Mouse (Mus musculus) heart, embryonic 15.5 days (tissue): ENCODE measurements around the gene Taok3. TPM values are rescaled to one million over a fixed set of nuclear protein-coding genes. Genes with fewer than 3 reads are reported as not detected.
A peak's percentile ranks its signal among the peaks of the same experiment; 100 is the strongest.

Experiments
- ATAC-seq: fragments of 200-750 bp; cut with Nextera tagmentation; replicated peaks from 2 replicates; pipeline ENCODE4 v1.8.0; 2017; ENCODE audit warnings: low read depth, moderate TSS enrichment; ENCODE audit not compliant: insufficient number of reproducible peaks, insufficient read depth, low FRiP score
- H3K27ac ChIP-seq: fragments of 300-500 bp; sonication (generic); 2 replicates; pipeline ENCODE4 v1.5.1; 2015; ENCODE audit warnings: mild to moderate bottlenecking, inconsistent platforms
- H3K27me3 ChIP-seq: fragments of 300-500 bp; sonication (generic); 2 replicates; pipeline ENCODE4 v1.6.1; 2015; ENCODE audit warnings: inconsistent platforms
- H3K36me3 ChIP-seq: fragments of 300-500 bp; sonication (generic); 2 replicates; pipeline ENCODE4 v1.6.1; 2015; ENCODE audit warnings: mild to moderate bottlenecking, inconsistent platforms
- H3K4me1 ChIP-seq: fragments of 300-500 bp; sonication (generic); replicated peaks from 2 replicates; pipeline ENCODE4 v1.6.1; 2015; ENCODE audit warnings: inconsistent platforms
- H3K4me2 ChIP-seq: fragments of 300-500 bp; sonication (generic); 2 replicates; pipeline ENCODE4 v1.6.1; 2015; ENCODE audit warnings: inconsistent platforms, mild to moderate bottlenecking, moderate library complexity
- H3K4me3 ChIP-seq: fragments of 300-500 bp; sonication (generic); 2 replicates; pipeline ENCODE4 v1.5.1; 2015; ENCODE audit warnings: mild to moderate bottlenecking, inconsistent platforms
- H3K9ac ChIP-seq: fragments of 300-500 bp; sonication (generic); 2 replicates; pipeline ENCODE4 v1.6.1; 2015; ENCODE audit warnings: mild to moderate bottlenecking, inconsistent platforms
- H3K9me3 ChIP-seq: fragments of 300-500 bp; sonication (generic); replicated peaks from 2 replicates; pipeline ENCODE4 v1.6.1; 2016; ENCODE audit warnings: inconsistent platforms
- WGBS: fragments of 180-500 bp; shearing (Covaris S2); methylation state at CpG from one replicate; pipeline ENCODE4 v1.1.7; 2015; ENCODE audit warnings: mixed read lengths; 5-methylcytosine and 5-hydroxymethylcytosine counted together
- polyA plus RNA-seq: library from polyadenylated mRNA; unstranded; fragments of >200 nt; fragmentation: Nextera tagmentation; extraction: Ambion mirVana; gene quantifications from 2 replicates; pipeline ENCODE4 v1.2.1, GENCODE M21; 2015

The Taok3 gene
- polyA plus RNA-seq, 1 experiment from 2014 or later, result 10.2 TPM

DNA sequence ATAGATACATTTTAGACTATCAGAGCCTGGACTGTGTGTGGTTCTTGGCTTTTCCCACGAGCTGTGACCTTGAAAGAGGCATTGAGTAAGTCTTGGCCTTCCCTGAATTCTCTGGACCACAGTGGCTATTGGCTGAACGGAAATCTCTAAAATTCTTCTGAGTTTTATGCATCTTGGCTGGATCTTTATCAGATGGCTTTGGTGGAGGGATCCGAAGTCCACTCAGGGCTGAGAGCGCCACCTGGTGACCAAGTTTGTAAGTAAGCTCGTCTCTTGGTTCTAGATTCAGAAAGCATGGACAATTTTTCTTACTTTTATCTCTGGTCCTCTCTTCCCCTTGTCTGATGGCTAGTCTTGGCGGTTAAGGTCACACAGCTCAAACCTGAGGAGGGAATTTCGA, 185.0 kb downstream of the Taok3 start:
- Histone ChIP-seq H3K4me3 (no peak overlapping the region), H3K4me2 (no peak overlapping the region), H3K27ac (no peak overlapping the region), H3K27me3 (no peaks in the 10 kb centered on the region), H3K9ac (no peak overlapping the region), H3K4me1 (peaks cover 16% of the 10 kb centered on the region), H3K9me3 (no peaks in the 10 kb centered on the region), H3K36me3 (no peaks in the 10 kb centered on the region)
- no peak for ATAC-seq
- WGBS, result 69% methylated on average over 7 of the region's 7 CpGs

- H3K4me3 ChIP-seq, result no peak overlapping the region
- H3K9ac ChIP-seq, result no peak overlapping the region
- H3K27me3 ChIP-seq, result no peaks in the 10 kb centered on the region
- 86% methylated on average over 5 of the region's 5 CpGs for WGBS
- H3K36me3 ChIP-seq, result no peaks in the 10 kb centered on the region
- H3K27ac ChIP-seq, result no peak overlapping the region
- peaks cover 16% of the 10 kb centered on the region for H3K4me1 ChIP-seq
- H3K9me3 ChIP-seq, result no peaks in the 10 kb centered on the region
- no peak overlapping the region for H3K4me2 ChIP-seq
- ATAC-seq, result no peak
These were observed 185.8 kb downstream of the Taok3 start for GRCm38 (mm10) chr5:117305754-117306153.

- H3K4me1 ChIP-seq, result peaks cover 16% of the 10 kb centered on the region
- H3K27me3 ChIP-seq, result no peaks in the 10 kb centered on the region
- H3K4me2 ChIP-seq, result no peak overlapping the region
- WGBS, result 96% methylated on average over 2 of the region's 2 CpGs
- H3K4me3 ChIP-seq, result no peak overlapping the region
- no peaks in the 10 kb centered on the region for H3K36me3 ChIP-seq
- no peak for ATAC-seq
- no peak overlapping the region for H3K27ac ChIP-seq
- no peaks in the 10 kb centered on the region for H3K9me3 ChIP-seq
- H3K9ac ChIP-seq, result no peak overlapping the region
These were observed 186.9 kb downstream of the Taok3 start for GRCm38 (mm10) chr5:117306826-117307225.

- H3K4me1 ChIP-seq, result peaks cover 15% of the 10 kb centered on the region
- H3K27ac ChIP-seq, result no peak overlapping the region
- no peaks in the 10 kb centered on the region for H3K27me3 ChIP-seq
- 29% methylated on average over 11 of the region's 11 CpGs for WGBS
- 0 out of 2 replicates have a peak, but pooled peaks have one; percentile 53 for ATAC-seq
- no peaks in the 10 kb centered on the region for H3K36me3 ChIP-seq
- no peak overlapping the region for H3K9ac ChIP-seq
- no peak overlapping the region for H3K4me3 ChIP-seq
- H3K4me2 ChIP-seq, result no peak overlapping the region
- H3K9me3 ChIP-seq, result no peaks in the 10 kb centered on the region
These were observed 187.8 kb downstream of the Taok3 start for GRCm38 (mm10) chr5:117307699-117308098.

GRCm38 (mm10) chr5:117313420-117313819, 193.5 kb downstream of the Taok3 start:
- H3K4me3 ChIP-seq, result peak overlapping the region; percentile 36
- peaks cover 23% of the 10 kb centered on the region for H3K4me1 ChIP-seq
- no peak for ATAC-seq
- peak overlapping the region; percentile 57 for H3K4me2 ChIP-seq
- 17% methylated on average over 14 of the region's 14 CpGs for WGBS
- H3K9ac ChIP-seq, result no peak overlapping the region
- H3K9me3 ChIP-seq, result no peaks in the 10 kb centered on the region
- no peaks in the 10 kb centered on the region for H3K36me3 ChIP-seq
- H3K27ac ChIP-seq, result no peak overlapping the region
- H3K27me3 ChIP-seq, result no peaks in the 10 kb centered on the region

GRCm38 (mm10) chr5:117313909-117314308, 194.0 kb downstream of the Taok3 start:
- peak overlapping the region; percentile 36 for H3K4me3 ChIP-seq
- no peaks in the 10 kb centered on the region for H3K36me3 ChIP-seq
- no peaks in the 10 kb centered on the region for H3K27me3 ChIP-seq
- no peak overlapping the region for H3K27ac ChIP-seq
- ATAC-seq, result no peak
- H3K4me1 ChIP-seq, result peaks cover 23% of the 10 kb centered on the region
- 36% methylated on average over 10 of the region's 10 CpGs for WGBS
- no peak overlapping the region for H3K9ac ChIP-seq
- no peaks in the 10 kb centered on the region for H3K9me3 ChIP-seq
- peak overlapping the region; percentile 57 for H3K4me2 ChIP-seq

GRCm38 (mm10) chr5:117314587-117315428, 194.9 kb downstream of the Taok3 start:
- peaks cover 23% of the 10 kb centered on the region for H3K4me1 ChIP-seq
- WGBS, result 29% methylated on average over 9 of the region's 9 CpGs
- H3K36me3 ChIP-seq, result no peaks in the 10 kb centered on the region
- ATAC-seq, result no peak
- 0 out of 2 replicates have a peak overlapping the region, but pooled peaks have one; percentile 57 for H3K4me2 ChIP-seq
- H3K9me3 ChIP-seq, result no peaks in the 10 kb centered on the region
- H3K9ac ChIP-seq, result no peak overlapping the region
- H3K27me3 ChIP-seq, result no peaks in the 10 kb centered on the region
- H3K4me3 ChIP-seq, result no peak overlapping the region
- H3K27ac ChIP-seq, result no peak overlapping the region

GRCm38 (mm10) chr5:117318741-117319629, 199.1 kb downstream of the Taok3 start, which contains the start of gene Vsig10:
Vsig10 (plus strand) TSS chr5:117319083.
- Histone ChIP-seq H3K4me1 (peaks cover 21% of the 10 kb centered on the region), H3K9ac (peak within 1 kb of the TSS; percentile 83), H3K4me2 (peak within 1 kb of the TSS; percentile 94), H3K4me3 (peak within 1 kb of the TSS; percentile 92), H3K9me3 (no peaks in the 10 kb centered on the region), H3K27ac (peak within 1 kb of the TSS; percentile 84), H3K36me3 (no peaks in the 10 kb centered on the region), H3K27me3 (no peaks in the 10 kb centered on the region)
- under 1% methylated on average over 72 of the region's 81 CpGs for WGBS
- peak; percentile 83 for ATAC-seq

DNA sequence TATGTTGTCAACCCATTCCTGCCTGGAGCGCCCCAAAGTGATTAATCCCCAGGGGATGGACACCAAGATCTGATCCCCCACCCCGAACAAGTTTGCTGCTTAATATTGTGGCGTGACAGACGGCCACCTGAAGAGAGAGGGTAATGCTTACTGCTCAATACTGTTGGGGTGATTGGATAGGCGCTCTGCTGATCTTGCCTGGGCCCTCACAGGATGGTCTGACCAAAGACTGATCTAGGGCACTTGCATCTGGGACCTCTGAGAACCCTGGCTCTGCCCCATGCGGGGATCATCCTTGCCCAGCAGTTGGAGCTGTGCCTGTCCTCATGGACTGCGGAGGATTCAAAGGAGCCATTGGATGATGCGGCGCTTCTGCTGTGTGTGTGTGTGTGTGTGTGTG, 203.8 kb downstream of the Taok3 start:
- Histone ChIP-seq H3K27ac (no peak overlapping the region), H3K36me3 (no peaks in the 10 kb centered on the region; the same call in 1 of the 2 replicates), H3K4me2 (no peak overlapping the region), H3K9me3 (no peaks in the 10 kb centered on the region), H3K4me1 (no peaks in the 10 kb centered on the region), H3K9ac (no peak overlapping the region), H3K4me3 (no peak overlapping the region), H3K27me3 (no peaks in the 10 kb centered on the region)
- ATAC-seq, result no peak
- WGBS, result 81% methylated on average over 9 of the region's 9 CpGs
